ENCODE assay signal across 10 mouse cellular contexts in the genomic region with DNA sequence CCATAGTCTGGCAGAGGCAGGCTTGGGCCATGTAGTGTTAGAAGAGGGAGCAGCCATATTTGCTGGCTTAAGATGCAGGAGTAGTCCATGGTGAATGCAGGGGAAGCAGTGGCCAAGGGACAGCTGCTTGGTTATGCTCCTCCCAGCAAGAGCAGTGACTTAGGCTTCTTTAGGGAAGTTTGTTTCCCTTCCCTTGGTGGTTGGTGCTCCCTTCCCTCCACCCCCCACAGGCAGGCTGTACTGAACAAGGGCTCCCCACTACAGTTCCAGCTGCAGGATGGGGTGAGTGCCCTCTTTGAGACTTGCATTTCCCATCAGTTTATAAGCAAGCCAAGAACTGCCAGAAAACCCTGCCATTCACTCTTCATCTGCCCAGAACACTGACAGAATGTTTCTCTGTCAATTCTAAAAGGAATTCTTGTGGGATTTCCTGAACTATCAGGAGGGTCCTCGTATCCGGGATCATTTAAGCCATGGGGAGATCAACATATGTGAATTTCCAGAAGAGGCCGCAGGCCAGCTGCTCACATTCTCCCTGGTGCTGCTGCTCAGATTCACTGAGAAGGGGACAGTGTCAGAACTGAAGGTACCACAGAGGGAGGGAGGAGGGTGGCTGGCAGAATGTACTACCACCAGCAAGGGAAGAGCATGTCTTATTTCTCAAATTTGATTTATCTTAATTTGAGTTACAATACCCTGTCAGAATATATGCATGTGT. TPM values are rescaled to one million over a fixed set of nuclear protein-coding genes. Genes with fewer than 3 reads are reported as not detected.
DNase-seq lines count a peak whose midpoint lies in the region; ATAC-seq and TF ChIP-seq lines count a peak whose summit lies in the region.
"Not testable (repeated sequence)": the region's sequence is repeated elsewhere in the genome, so short reads cannot be mapped to it uniquely, and the experiment has no call there.
"Had no signal": no experiment of that assay in that cellular context is flagged by ENCODE, and none has a peak within 500 bp of the region (broad histone marks: within the 10 kb centered on the region; RNA-seq: fewer than 3 reads in every experiment).

No protein-coding gene starts in this region.

- peak overlapping the region; percentile 42 for H3K4me2 ChIP-seq in liver, embryonic 15.5 days
- H3K4me2 ChIP-seq in stomach, postnatal 0 days (replicated peaks; ENCODE audit: low read depth), result not testable (repeated sequence)

- peak; percentile 8 for DNase-seq in ES-E14 (ENCODE audit: low read depth, low spot score)
- peak; percentile 3 to 14 for DNase-seq in cerebellum, adult 2 months
- DNase-seq in frontal cortex, postnatal 25 days (ENCODE audit: low spot score in 2 of 2), result peak; percentile 4 to 17
- peak; percentile 25 for DNase-seq in heart, postnatal 25 days (ENCODE audit: low spot score)
- DNase-seq in layer of hippocampus, adult 9-11 months, result peak; percentile 64
- peak; percentile 2 for DNase-seq in ovary, adult 18-20 months (ENCODE audit: low spot score)
- DNase-seq in stomach, postnatal 0 days (ENCODE audit: low spot score), result not testable (repeated sequence)

- ATAC-seq in liver, embryonic 15.5 days (ENCODE audit: insufficient read depth), result not testable (repeated sequence)
- peak; percentile 27 for ATAC-seq in stomach, postnatal 0 days (ENCODE audit: low FRiP score, low TSS enrichment)

- not testable (repeated sequence) for TF ChIP-seq EP300 in stomach, postnatal 0 days (optimal IDR thresholded peaks at IDR 0.05)

- TF ChIP-seq CTCF in cerebellum, adult 2 months (IDR thresholded peaks at IDR 0.05; ENCODE audit: borderline replicate concordance, insufficient read depth, low read depth, low read length); stomach, postnatal 0 days (IDR thresholded peaks at IDR 0.05; ENCODE audit: low read depth): not testable (repeated sequence)

- 71% methylated on average over 3 of the region's 3 CpGs for WGBS in cerebellum, adult 2 months
- WGBS in liver, embryonic 15.5 days (ENCODE audit: insufficient replicate concordance), result 85% methylated on average over 3 of the region's 3 CpGs
- WGBS in stomach, postnatal 0 days, result 74% methylated on average over 3 of the region's 3 CpGs

- not testable (repeated sequence) for TF ChIP-seq POLR2A in cerebellum, adult 2 months (IDR thresholded peaks at IDR 0.05; ENCODE audit: borderline replicate concordance, insufficient read depth, low read length)

- H3K4me3 ChIP-seq in ES-E14 (ENCODE audit: insufficient read depth in 1 of 2, low read depth in 1 of 2, low read length in 2 of 2, poor library complexity in 1 of 2, severe bottlenecking in 1 of 2); cerebellum, adult 2 months (replicated peaks; ENCODE audit: insufficient read depth, low read depth, low read length); liver, embryonic 15.5 days (replicated peaks); stomach, postnatal 0 days (ENCODE audit: low read depth, low read length): not testable (repeated sequence)

- intact Hi-C loops in heart, postnatal 25 days (cut with DNase I), result not testable (repeated sequence)

- in situ Hi-C loops in ES-E14 (cut with MboI; ENCODE audit: low sequenced_read_pairs in 2 of 2, unreplicated experiment in 2 of 2), result not testable (repeated sequence)

- not testable (repeated sequence) for H3K4me1 ChIP-seq in ES-E14 (ENCODE audit: control insufficient read depth in 2 of 2, insufficient read depth in 2 of 2, low read length in 2 of 2, poor library complexity in 1 of 2); cerebellum, adult 2 months (ENCODE audit: control insufficient read depth, insufficient read depth, low read length); liver, embryonic 15.5 days (replicated peaks); stomach, postnatal 0 days (replicated peaks; ENCODE audit: control insufficient read depth, insufficient read depth)

- not testable (repeated sequence) for H3K27me3 ChIP-seq in cerebellum, adult 2 months (ENCODE audit: control insufficient read depth, insufficient read depth, low read length); liver, embryonic 15.5 days; stomach, postnatal 0 days (ENCODE audit: control insufficient read depth, insufficient read depth, low read length)

- not testable (repeated sequence) for H3K36me3 ChIP-seq in ES-E14 (ENCODE audit: control insufficient read depth, insufficient read depth, low read length, poor library complexity, severe bottlenecking); liver, embryonic 15.5 days (replicated peaks); stomach, postnatal 0 days (ENCODE audit: control insufficient read depth, insufficient read depth, low read length)

- H3K9ac ChIP-seq in ES-E14 (ENCODE audit: insufficient read depth, low read depth, low read length, poor library complexity, severe bottlenecking), result peak overlapping the region; percentile 67
- H3K9ac ChIP-seq in liver, embryonic 15.5 days; stomach, postnatal 0 days (ENCODE audit: low read length): not testable (repeated sequence)

- H3K27ac ChIP-seq in ES-E14 (ENCODE audit: insufficient read depth, low read depth, low read length, poor library complexity, severe bottlenecking), result peak overlapping the region; percentile 92
- not testable (repeated sequence) for H3K27ac ChIP-seq in cerebellum, adult 2 months (ENCODE audit: insufficient read depth, low read length); stomach, postnatal 0 days (replicated peaks)
- H3K27ac ChIP-seq in liver, embryonic 15.5 days (replicated peaks), result peak overlapping the region; percentile 74

- H3K9me3 ChIP-seq in ES-E14 (ENCODE audit: control insufficient read depth, insufficient read depth, low read depth, low read length); liver, embryonic 15.5 days (replicated peaks); stomach, postnatal 0 days (ENCODE audit: control insufficient read depth, low read length): not testable (repeated sequence)

RNA-seq across cellular contexts. Expression of gene Gm3435, which starts 11.7 kb away (rescaled TPM):
- total RNA-seq in ES-E14 (2012; rRNA removed), result 10.3 and 12.0 TPM in 2 replicates
- 12.3 and 12.8 TPM in 2 replicates for polyA plus RNA-seq in cerebellum, adult 2 months (2012; rRNA removed)
- total RNA-seq in heart, postnatal 25 days (2021), result 1 to 10 TPM; 1.4 to 3.0 TPM
- 2.5 and 3.4 TPM in 2 replicates for polyA plus RNA-seq in liver, embryonic 15.5 days (2015; fragmentation: Nextera tagmentation; extraction: Ambion mirVana)
- 5.4 and 5.8 TPM in 2 replicates for polyA plus RNA-seq in stomach, postnatal 0 days (2015; fragmentation: Nextera tagmentation; extraction: Ambion mirVana)

RNA-seq across cellular contexts. Expression of gene Ermard, which starts 19.3 kb away (rescaled TPM):
- 107 and 114 TPM in 2 replicates for total RNA-seq in ES-E14 (2012; rRNA removed)
- 107 and 119 TPM in 2 replicates for polyA plus RNA-seq in cerebellum, adult 2 months (2012; rRNA removed)
- 10 to 100 TPM; 20.9 to 21.2 TPM for total RNA-seq in heart, postnatal 25 days (2021)
- polyA plus RNA-seq in liver, embryonic 15.5 days (2015; fragmentation: Nextera tagmentation; extraction: Ambion mirVana), result 22.4 and 23.9 TPM in 2 replicates
- 33.3 and 36.2 TPM in 2 replicates for polyA plus RNA-seq in stomach, postnatal 0 days (2015; fragmentation: Nextera tagmentation; extraction: Ambion mirVana)

RNA-seq across cellular contexts. Expression of gene Tcte3, which starts 19.6 kb away (rescaled TPM):
- total RNA-seq in ES-E14 (2012; rRNA removed), result 2.6 and 5.4 TPM in 2 replicates
- polyA plus RNA-seq in cerebellum, adult 2 months (2012; rRNA removed), result not detected in 2 replicates
- not detected for total RNA-seq in heart, postnatal 25 days (2021)
- polyA plus RNA-seq in liver, embryonic 15.5 days (2015; fragmentation: Nextera tagmentation; extraction: Ambion mirVana), result 2.3 and 2.8 TPM in 2 replicates
- 0.79 and 1.3 TPM in 2 replicates for polyA plus RNA-seq in stomach, postnatal 0 days (2015; fragmentation: Nextera tagmentation; extraction: Ambion mirVana)
- polyA plus RNA-seq: hindbrain, embryonic 12.5 days; neural tube, embryonic 12.5 days had no signal

RNA-seq across cellular contexts. Expression of gene Gm3448, which starts 19.7 kb away (rescaled TPM):
- total RNA-seq in ES-E14 (2012; rRNA removed), result 17.7 and 18.0 TPM in 2 replicates
- polyA plus RNA-seq in cerebellum, adult 2 months (2012; rRNA removed), result 3.4 and 4.5 TPM in 2 replicates
- 1 to 10 TPM in 1 of 2 experiments, under 1 TPM in 1; 0.96 to 1.3 TPM for total RNA-seq in heart, postnatal 25 days (2021)
- polyA plus RNA-seq in liver, embryonic 15.5 days (2015; fragmentation: Nextera tagmentation; extraction: Ambion mirVana), result 1.8 and 3.4 TPM in 2 replicates
- 2.9 and 3.9 TPM in 2 replicates for polyA plus RNA-seq in stomach, postnatal 0 days (2015; fragmentation: Nextera tagmentation; extraction: Ambion mirVana)

RNA-seq across cellular contexts. Expression of gene Gm3417, which starts 43.1 kb away (rescaled TPM):
- total RNA-seq in ES-E14 (2012; rRNA removed), result 0.45 and 0.95 TPM in 2 replicates
- 0.41 TPM in 1 of 2 replicates, not detected in the other for polyA plus RNA-seq in cerebellum, adult 2 months (2012; rRNA removed)
- total RNA-seq in heart, postnatal 25 days (2021), result not detected
- polyA plus RNA-seq in liver, embryonic 15.5 days (2015; fragmentation: Nextera tagmentation; extraction: Ambion mirVana), result 0.53 and 0.91 TPM in 2 replicates
- 1.6 TPM in 1 of 2 replicates, not detected in the other for polyA plus RNA-seq in stomach, postnatal 0 days (2015; fragmentation: Nextera tagmentation; extraction: Ambion mirVana)
